Mouse (Mus musculus) neutrophil, adult 5-6 weeks (primary cell): ENCODE results near the gene Arrdc4. TPM values are rescaled to one million over a fixed set of nuclear protein-coding genes. Genes with fewer than 3 reads are reported as not detected.

Source experiments
- ATAC-seq: fragments of 151-379, 151-347 bp; 2 replicates; pipeline ENCODE4 v1.8.0; 2017; ENCODE audit warnings: mild to moderate bottlenecking, moderate TSS enrichment; ENCODE audit not compliant: insufficient number of reproducible peaks, poor library complexity, low FRiP score, severe bottlenecking; ENCODE audit errors: extremely low read depth
- total RNA-seq: library from RNA; stranded (forward); fragments of 200-1000 nt; gene quantifications from 2 replicates; pipeline ENCODE4 v1.2.3, GENCODE M21; 2017

The Arrdc4 gene
- 43.5 and 44.2 TPM in 2 replicates for total RNA-seq

DNA sequence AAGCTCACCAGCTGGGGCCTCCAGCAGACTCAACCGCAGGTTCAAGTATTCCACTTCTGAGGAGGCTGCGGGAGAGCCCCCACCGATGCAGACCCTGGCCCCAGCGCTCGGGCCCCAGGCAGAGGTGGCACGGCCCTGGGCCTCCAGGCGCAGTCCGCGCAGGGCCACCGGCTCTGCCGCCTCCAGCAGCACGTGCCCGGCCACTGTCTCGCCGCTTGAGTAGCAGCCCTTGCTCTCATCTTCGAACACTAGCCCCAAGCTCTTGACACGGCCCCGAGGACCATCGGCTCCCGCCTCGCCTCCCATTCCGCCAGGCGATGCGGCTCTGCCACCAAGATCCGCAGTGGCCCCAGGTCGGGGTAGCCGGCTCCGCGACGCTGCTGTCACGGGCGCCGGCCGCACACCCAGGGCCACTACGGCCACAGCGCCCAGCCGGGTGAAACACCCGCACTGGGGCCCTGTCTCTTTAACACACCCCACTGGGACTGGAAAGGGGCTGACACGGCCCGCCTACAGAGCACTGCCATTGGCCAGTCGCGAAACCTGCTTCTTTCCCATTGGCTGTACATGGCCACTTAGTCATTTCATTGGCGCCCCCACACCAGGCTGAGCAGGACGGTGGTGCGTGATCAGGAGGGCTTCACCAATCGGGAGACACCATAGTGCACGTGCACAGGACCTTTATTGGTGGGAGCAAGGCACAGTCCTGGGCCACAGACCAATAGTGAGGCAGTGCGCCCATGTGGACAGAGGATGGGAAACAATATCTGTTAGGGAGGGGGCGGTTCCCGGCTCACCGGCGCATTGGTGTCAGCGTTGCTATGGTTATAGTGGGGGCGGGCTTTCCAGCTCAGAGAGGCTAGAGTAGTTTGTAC is at the start of gene Arrdc4:
Gene Arrdc4, minus strand, starts transcription at position 481 of the 875 bp plus-strand sequence.
- ATAC-seq: peak; percentile 95

DNA sequence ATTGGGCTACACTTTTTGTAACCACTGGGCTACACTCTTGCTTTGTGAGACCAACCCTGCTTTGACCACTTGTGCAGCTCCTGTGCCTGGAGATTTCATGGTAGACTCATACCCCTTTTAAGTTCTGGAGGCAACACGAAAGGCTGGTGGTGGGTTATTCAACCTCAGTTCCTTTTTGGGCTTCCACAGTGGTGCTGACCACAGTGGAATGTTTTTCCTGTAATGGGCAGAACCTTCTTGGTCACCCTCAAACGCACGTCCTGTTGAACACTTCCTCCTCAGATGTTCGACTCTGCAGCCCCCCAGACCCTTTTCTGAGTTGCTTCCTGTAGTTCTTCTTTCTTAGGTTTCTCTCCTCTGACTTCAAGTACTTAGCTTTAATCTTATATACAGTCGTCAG is 46.5 kb upstream of the Arrdc4 start:
- ATAC-seq: no peak

DNA sequence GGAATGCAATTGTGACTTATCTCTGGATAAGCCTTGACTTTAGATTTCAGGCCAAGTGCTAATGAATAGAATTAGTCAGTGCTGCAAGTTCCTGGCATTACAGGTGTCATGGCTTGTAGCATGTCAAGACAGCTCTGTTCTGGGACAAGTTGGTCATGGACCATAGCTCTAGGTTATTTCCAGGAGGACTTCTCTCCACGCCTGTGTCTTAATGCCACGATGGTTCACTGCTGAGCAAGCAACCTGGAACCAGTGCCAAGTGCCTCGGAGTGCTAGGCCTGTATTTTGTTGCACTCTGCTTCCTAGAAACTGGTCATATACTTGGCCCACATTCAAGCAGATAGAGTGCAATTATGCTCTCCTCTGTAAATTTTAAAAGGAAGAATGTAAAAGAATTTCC is 39.7 kb upstream of the Arrdc4 start:
- no peak for ATAC-seq

DNA sequence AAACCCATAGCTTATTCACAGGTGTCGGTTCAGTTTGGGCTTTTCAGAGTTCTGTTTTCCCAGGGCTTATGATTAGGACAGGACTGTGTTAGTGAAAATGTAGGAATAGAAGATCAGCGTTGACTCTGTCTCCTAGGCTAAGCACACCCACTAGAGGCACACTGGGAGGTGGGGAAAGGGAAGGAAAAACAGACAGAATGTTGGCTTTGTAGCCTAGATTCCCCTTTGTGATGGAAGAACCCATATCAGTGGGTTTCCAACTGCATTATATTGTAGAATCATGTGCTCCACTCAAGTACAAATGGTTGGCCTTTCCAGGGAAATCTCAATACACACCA is 22.7 kb upstream of the Arrdc4 start:
- no peak for ATAC-seq

DNA sequence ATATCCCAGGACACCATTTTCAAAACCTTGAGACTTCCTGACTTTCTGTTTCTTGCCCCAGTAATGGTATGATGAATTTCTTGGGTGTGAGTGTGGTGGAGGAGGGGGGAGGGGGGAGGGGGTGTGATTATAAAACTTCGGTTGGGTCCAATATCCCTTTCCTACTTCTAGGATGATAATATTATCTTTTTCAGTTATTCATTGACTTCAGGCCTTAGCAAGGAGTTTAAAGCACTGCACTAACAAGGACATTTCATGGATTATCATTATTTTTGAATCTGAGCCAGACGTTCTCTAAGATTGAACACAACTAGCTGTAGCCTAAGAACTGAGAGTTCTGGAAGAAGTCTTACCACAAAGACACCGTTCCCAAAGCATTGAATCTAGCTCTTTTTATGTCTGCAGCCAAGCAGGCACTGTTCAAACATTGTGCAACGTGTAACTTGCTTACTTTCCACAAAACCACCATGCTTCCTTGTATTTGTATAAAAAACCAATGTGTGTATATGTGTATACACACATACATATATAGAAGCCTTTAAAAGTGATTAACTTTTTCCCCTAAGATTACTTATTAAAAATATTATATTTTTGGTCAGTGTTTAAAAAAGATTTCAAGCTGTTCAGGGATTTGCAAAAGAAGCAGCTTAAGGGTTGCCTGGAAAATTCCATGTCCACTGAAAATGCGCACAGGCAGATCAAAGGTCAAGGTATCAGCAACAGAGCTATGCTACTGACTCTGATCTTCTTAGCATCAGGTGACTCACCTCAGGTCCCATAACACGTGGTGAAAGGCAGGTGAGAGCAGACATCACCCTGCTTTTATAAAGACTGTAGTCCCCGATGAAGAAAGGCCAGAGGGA is 22.1 kb upstream of the Arrdc4 start:
- ATAC-seq: no peak

DNA sequence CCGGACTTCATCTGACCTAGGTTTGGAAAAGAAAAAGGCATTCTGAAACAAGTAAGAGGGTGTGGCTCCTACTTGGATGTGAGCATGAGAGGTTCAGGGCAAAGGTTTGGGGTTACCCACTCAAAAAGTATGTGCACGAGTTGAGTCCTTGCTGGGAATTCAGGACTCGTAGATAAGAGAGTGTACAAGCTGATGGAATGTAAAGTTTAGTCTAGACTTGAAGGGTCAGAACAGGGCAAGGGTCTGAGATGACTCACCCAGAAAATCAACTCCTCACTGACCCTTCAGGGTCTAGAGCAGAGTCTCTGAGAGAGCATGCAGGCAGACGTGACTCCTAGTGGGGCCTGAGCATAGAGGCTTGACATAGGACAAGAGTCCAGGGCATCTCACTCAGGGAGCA is 16.9 kb upstream of the Arrdc4 start:
- no peak for ATAC-seq

DNA sequence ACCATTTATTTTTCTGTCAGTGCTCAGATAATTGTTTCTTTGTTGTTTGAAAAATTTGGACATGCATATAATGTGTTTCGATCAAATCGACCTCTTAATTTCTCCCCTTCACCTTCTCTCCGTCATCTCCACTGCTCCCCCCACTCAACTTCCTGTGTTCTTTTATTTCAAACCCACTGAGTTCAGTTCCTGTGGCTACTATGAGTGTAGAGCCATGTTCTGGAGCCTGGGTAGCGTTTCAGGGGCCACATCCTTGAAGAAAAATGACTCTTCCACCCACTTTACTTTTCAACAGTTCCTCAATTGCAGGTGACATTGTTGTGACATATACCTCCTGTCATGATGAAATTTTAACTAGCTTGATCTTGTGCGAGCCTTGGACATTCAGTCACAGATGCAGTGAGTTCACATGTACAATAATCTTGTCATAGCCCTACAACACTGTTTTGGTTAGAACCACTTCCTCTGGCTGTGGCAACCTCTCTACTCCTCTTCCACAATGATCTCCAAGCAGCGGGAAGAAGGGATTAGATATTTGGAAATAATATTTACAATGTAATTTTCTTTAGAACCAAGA is 10.2 kb upstream of the Arrdc4 start:
- ATAC-seq: peak; percentile 48; the same call in 1 of the 2 replicates

DNA sequence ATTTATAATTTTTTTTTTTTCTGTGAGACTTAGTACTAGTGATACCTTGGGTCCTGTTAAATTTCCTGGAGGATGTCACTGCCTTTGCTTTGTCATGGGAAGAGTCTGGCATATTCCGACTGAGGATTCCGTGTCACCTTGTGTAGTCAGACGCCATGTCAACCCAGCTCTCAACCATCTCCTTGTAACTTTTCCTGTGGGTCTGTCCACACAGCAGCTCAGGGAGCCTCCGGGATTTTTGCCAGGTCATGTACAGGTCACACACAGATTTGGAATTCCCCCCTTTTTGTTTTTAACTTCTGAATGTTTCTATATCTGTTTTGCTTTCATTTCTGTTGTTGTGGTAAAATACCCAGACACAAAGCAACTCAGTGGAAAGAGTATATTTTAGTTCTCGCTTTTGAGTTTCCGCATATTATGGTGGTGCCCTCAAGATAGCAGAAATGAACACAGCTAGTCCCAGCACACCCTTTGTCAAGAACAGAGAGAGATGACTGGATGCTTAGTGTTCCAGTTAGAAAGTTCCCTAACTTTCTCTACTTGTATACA is 7.7 kb upstream of the Arrdc4 start:
- no peak for ATAC-seq

DNA sequence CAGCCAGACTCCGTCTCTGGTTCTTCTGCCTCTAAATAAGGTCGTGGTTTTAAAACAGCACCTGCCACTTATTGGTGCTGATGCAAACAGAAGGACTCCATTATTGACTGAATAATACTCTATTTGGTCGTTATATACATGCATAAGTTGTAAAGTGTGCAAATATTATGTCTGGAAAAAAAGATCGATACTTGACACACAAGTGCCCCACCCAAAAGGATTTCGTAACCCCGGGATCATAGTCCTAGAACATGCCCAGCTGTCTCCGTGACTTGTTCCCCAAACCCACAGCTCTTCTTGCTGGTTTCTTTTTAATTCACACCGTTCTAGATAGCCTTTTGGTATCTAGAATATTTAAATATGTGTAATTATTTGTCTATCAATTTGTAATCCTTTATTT is 878 bp upstream of the Arrdc4 start:
- no peak for ATAC-seq

DNA sequence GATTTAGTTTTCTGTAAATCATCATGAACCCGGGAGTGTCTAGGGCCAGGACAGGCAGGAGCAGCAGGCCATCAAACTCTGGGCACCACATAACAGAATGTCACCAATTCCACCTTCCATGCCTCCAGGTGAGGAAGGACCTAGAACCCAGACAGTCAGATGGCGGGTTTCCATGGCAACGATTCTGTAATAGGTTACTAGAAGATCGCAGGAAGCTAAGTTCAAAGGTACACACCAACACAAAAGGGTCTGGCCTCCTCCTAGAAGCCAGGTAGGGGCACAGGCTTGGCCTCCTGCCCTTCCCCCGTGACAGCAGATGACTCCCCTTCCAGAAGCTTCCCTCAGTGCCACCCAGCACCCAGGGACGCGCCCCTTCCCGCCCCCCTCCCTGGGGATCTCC is 680 bp downstream of the Arrdc4 start:
- ATAC-seq: no peak

DNA sequence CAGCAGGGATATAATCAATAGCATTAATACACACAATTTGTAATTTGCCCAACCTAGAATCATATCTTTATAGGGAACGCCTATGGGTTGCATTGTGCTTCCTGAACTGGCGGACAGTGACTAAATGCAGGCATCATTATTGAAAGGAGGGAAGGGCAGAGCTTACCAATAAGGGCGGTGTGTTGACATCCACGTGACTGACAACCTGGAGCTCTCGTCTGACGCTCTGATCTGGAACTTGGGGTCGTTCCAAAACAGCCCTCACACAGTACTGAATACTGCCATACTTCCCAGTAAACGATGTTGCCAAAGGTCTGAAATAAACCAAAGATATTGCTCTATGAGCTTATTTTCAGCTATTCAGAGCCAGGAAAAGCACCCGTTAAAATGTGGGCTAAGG is 4.4 kb downstream of the Arrdc4 start:
- no peak for ATAC-seq

DNA sequence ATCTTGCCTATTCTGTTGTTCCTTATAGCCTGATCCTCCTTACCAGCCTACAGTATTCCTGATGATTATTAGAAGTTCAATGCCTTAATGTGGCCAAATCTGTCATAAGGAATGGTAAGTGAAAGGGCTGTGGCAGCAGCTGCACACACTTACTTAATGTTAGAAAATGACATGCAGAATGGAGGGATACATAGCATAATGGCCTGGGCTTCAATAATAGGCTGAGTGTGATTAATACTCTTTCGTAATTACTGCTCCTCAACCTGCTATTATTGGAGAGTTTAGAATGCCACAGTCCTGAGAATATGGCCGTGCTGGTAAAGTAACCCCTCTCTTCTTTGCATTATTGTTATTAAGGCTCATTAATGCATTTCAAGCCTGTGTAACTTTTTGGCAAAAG is 4.8 kb downstream of the Arrdc4 start:
- ATAC-seq: no peak

DNA sequence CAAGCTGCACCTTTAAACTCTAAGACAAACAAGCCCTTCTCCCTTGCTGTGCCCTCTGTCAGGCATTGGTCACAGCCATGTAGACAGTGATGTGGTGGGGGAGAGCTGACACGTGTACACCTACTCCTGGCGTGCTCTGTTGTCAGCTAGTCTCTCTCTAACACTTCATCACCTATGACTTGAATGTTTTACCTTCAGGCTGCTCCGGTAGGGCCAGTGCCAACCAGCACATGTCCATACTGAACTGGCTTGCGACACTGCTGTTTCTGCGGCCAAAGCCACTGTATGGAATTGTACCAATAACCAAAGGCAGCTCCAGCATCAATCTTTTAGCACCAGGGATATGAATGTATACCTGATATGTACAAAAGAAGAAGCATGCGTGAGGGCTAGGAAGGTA is 8.3 kb downstream of the Arrdc4 start:
- ATAC-seq: no peak

DNA sequence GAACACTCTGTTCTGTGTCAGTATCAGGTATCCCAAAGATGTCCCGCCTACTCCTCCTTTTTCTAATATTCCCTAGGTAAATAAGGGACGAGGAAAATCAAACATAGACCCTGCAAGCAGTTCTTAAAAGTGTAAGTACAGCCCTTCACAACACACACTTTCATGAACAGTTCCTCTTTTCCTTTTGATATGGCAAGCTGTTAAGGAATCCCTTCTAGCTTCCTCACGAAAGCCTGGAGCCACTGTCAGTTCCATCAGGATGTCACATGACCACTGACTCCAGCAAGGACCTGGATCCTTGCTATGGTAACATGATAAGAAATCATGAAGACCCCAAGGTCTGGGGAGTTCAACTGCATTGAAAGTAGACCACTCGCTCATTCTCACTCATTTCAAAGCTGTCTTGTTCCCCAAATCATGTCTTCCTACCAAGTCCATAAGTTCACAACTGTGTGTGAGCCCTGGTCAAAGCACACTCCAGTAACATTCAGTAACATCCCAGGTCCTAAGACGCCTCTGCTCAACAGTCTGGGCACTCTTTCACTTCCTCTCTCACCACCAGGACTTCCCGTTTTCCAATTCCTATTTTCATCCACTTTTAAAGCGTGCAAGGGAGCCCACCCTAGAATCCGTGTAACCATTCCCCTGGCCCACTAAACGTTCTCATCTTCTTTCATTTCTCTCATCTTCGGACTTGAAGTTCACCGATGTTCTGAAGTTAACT is 10.2 kb downstream of the Arrdc4 start:
- peak; percentile 33; the same call in 1 of the 2 replicates for ATAC-seq

DNA sequence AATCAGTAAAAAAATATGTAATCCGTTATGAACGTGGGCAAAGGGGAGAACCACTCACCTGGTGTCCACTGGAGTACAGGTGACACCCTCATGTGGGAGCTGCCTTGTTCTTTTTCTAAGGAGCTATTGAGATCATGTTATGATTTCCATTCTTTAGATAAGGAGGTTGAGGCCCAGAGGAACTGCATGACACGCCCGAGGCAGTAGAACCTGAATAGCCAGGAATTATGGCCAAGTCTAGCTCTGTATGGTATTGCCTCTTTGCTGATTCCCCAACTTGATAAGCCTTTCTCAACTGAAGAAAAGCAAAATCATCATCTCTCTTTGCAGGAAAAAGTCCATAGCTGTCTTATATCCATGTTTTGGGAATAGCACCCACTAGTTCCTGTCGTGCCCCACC is 22.7 kb downstream of the Arrdc4 start:
- ATAC-seq: no peak

DNA sequence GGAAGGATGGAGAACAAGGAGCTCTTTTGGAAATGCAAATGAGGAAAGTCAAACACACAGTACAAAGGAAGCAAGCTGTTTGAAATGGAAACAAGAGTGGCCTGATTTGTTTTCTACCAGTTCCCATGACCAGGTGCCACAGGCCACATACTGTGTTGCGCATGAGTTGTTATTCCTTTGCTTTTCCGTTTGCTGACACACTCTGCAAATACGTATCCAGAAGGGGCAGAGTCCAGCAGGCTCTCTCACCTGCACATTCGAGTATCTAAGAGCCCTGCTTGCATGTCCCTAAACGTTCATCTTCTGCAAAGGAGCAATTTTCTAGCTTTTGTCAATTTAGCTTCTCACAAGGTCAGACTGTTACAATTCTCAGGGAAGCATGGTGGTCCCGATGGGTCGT is 24.3 kb downstream of the Arrdc4 start:
- ATAC-seq: no peak

DNA sequence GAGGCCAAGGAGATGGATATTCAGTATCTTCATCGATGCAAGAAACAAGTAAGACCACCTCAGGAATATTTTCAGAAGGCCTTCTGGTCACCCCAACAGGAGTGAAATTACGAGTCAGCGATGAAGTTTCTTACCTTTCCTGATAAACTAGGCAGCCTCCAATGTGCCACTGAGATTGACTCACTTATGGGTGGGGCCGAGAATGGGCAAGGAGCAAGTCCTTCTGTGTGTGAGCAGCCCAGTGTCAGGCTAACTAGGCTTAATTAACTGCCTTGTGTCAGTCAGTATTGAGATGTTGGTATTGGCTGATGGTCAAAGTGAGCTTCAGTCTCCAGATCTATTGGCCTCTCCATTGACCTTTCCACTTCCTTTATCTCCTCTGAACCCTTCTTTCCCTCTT is 27.5 kb downstream of the Arrdc4 start:
- ATAC-seq: no peak

DNA sequence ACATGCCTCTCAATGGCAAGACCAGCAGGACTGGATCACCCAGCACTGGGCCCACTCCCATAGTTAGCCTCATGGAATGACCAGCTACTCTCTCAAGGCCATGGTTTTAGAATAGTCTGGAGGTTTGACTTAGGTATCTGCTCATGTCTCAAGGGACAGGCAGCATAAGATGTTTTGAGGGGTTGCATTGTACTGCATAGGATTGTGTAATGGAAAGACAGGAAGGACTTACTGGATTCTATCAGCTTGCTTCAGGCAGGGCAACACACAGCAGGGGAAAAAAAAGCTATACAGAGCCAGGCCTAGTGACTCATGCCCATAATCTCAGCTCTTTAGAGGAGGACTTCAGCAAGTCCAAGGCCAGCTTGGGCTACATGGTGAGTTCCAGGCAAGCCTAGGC is 31.1 kb downstream of the Arrdc4 start:
- no peak for ATAC-seq

DNA sequence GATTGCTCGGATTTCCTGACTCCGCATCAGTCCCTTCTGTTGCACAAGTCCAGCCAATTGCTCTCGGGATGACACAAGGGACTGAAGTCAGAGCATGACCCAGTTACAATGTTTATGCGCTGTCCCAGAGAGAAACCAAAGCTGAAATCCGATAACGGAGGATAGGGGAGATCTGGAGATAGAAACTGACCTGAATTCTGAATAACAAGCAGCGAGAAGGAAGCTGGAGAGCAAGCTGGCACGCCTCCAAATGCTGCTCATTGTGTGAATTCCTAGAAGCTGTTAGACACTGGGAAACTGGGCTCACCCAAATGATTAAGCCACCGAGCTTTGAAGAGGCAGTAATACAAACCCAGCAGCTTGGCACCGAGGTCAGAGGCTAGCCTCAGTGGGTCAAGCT is 31.5 kb downstream of the Arrdc4 start:
- no peak for ATAC-seq
